Mouse (Mus musculus) brain, embryonic 14.5 days (tissue): ENCODE data around the gene Nppa.

ENCODE experiments used
- CTCF ChIP-seq: fragments of 200-500 bp; IDR thresholded peaks from 2 replicates; pipeline ENCODE4 v1.5.1; 2012; ENCODE audit warnings: inconsistent platforms, mild to moderate bottlenecking, moderate library complexity, borderline replicate concordance; ENCODE audit not compliant: insufficient read depth, insufficient read length; ENCODE audit errors: extremely low read depth
- POLR2A ChIP-seq: fragments of 200-500 bp; IDR thresholded peaks from 2 replicates; pipeline ENCODE4 v1.6.1; 2012; ENCODE audit warnings: mild to moderate bottlenecking, inconsistent platforms, borderline replicate concordance; ENCODE audit not compliant: poor library complexity, insufficient read depth, insufficient read length, severe bottlenecking; ENCODE audit errors: extremely low read depth

- no peak for TF ChIP-seq POLR2A
- TF ChIP-seq CTCF, result no peak
Observed at GRCm38 (mm10) chr4:147969337-147969736, 31.2 kb upstream of the Nppa start.
